Mouse (Mus musculus): ENCODE measurements around the gene Map3k3.
A peak's percentile ranks its signal among the peaks of the same experiment; 100 is the strongest.
"Not testable (repeated sequence)": the region's sequence is repeated elsewhere in the genome, so short reads cannot be mapped to it uniquely, and the experiment has no call there.

Map3k3 gene

GRCm38 (mm10) chr11:106076321-106076720 lies 8.1 kb upstream of the Map3k3 start:
- DNase-seq (ENCODE audit: low read depth, low spot score), result peak; percentile 46

- DNase-seq (ENCODE audit: low read depth, low spot score), result peak; percentile 43
These were observed 623 bp downstream of the Map3k3 start for GRCm38 (mm10) chr11:106084911-106085561.

GRCm38 (mm10) chr11:106098223-106098622 lies 13.8 kb downstream of the Map3k3 start:
- no peak for DNase-seq (ENCODE audit: low read depth, low spot score)

- no peak for DNase-seq (ENCODE audit: low read depth, low spot score)
These were observed 18.5 kb downstream of the Map3k3 start for GRCm38 (mm10) chr11:106102866-106103265.

- no peak for DNase-seq (ENCODE audit: low read depth, low spot score)
These were observed 21.7 kb downstream of the Map3k3 start for GRCm38 (mm10) chr11:106106047-106106587.

- DNase-seq (ENCODE audit: low read depth, low spot score), result no peak
These were observed 27.3 kb downstream of the Map3k3 start for GRCm38 (mm10) chr11:106111688-106112087.

GRCm38 (mm10) chr11:106122221-106122620 lies 37.8 kb downstream of the Map3k3 start:
- DNase-seq (ENCODE audit: low read depth, low spot score), result no peak

- no peak for DNase-seq (ENCODE audit: low read depth, low spot score)
These were observed 38.3 kb downstream of the Map3k3 start for GRCm38 (mm10) chr11:106122736-106123135.

GRCm38 (mm10) chr11:106124784-106125183 lies 40.4 kb downstream of the Map3k3 start:
- DNase-seq (ENCODE audit: low read depth, low spot score), result no peak

- no peak for DNase-seq (ENCODE audit: low read depth, low spot score)
These were observed 41.4 kb downstream of the Map3k3 start for GRCm38 (mm10) chr11:106125827-106126226.

- not testable (repeated sequence) for DNase-seq (ENCODE audit: low read depth, low spot score)
These were observed 42.4 kb downstream of the Map3k3 start for GRCm38 (mm10) chr11:106126727-106127373.

- no peak for DNase-seq (ENCODE audit: low read depth, low spot score)
These were observed 45.1 kb downstream of the Map3k3 start for GRCm38 (mm10) chr11:106129477-106129876.

- no peak for DNase-seq (ENCODE audit: low read depth, low spot score)
These were observed 48.1 kb downstream of the Map3k3 start for GRCm38 (mm10) chr11:106132516-106132915.

GRCm38 (mm10) chr11:106134580-106135528 lies 50.4 kb downstream of the Map3k3 start:
- DNase-seq (ENCODE audit: low read depth, low spot score), result no peak

- no peak for DNase-seq (ENCODE audit: low read depth, low spot score)
These were observed 66.8 kb downstream of the Map3k3 start for GRCm38 (mm10) chr11:106151219-106151618.

- DNase-seq (ENCODE audit: low read depth, low spot score), result no peak
These were observed 67.7 kb downstream of the Map3k3 start for GRCm38 (mm10) chr11:106152132-106152531.

GRCm38 (mm10) chr11:106154091-106154490 lies 69.7 kb downstream of the Map3k3 start:
- no peak for DNase-seq (ENCODE audit: low read depth, low spot score)

- DNase-seq (ENCODE audit: low read depth, low spot score), result no peak
These were observed 70.4 kb downstream of the Map3k3 start for GRCm38 (mm10) chr11:106154770-106155169.

- no peak for DNase-seq (ENCODE audit: low read depth, low spot score)
These were observed 71.3 kb downstream of the Map3k3 start for GRCm38 (mm10) chr11:106155761-106156160.

GRCm38 (mm10) chr11:106156257-106156656 lies 71.8 kb downstream of the Map3k3 start:
- DNase-seq (ENCODE audit: low read depth, low spot score), result no peak

GRCm38 (mm10) chr11:106157154-106157553 lies 72.7 kb downstream of the Map3k3 start:
- no peak for DNase-seq (ENCODE audit: low read depth, low spot score)
